Mouse (Mus musculus) lung, adult 10 weeks (tissue): ENCODE data around the gene Uqcrq. TPM values are rescaled to one million over a fixed set of nuclear protein-coding genes. Genes with fewer than 3 reads are reported as not detected.

Source experiments
- polyA plus RNA-seq: library from polyadenylated mRNA; stranded (reverse); fragments of 350-450 nt; fragmentation: Illumina TruSeq; extraction: RNeasy Lipid Tissue Mini Kit (QIAGEN cat#74804); gene quantifications from one replicate; pipeline ENCODE4 v1.2.3, GENCODE M21; 2014; ENCODE audit warnings: low read depth, low replicate concordance; ENCODE audit not compliant: insufficient read depth

Uqcrq gene
- polyA plus RNA-seq, result 315 TPM

GRCm38 (mm10) chr11:53430670-53431346, at the start of gene Uqcrq, which contains the start of gene Gdf9:
Uqcrq (minus strand) TSS chr11:53430831.
Gdf9 (plus strand) TSS chr11:53431023.

GRCm38 (mm10) chr11:53479783-53480301, 49.2 kb upstream of the Uqcrq start, which contains the start of the genes Gm9945 and Sowaha:
Gm9945 (plus strand) TSS chr11:53480166.
Sowaha (minus strand) TSS chr11:53480274.

DNA sequence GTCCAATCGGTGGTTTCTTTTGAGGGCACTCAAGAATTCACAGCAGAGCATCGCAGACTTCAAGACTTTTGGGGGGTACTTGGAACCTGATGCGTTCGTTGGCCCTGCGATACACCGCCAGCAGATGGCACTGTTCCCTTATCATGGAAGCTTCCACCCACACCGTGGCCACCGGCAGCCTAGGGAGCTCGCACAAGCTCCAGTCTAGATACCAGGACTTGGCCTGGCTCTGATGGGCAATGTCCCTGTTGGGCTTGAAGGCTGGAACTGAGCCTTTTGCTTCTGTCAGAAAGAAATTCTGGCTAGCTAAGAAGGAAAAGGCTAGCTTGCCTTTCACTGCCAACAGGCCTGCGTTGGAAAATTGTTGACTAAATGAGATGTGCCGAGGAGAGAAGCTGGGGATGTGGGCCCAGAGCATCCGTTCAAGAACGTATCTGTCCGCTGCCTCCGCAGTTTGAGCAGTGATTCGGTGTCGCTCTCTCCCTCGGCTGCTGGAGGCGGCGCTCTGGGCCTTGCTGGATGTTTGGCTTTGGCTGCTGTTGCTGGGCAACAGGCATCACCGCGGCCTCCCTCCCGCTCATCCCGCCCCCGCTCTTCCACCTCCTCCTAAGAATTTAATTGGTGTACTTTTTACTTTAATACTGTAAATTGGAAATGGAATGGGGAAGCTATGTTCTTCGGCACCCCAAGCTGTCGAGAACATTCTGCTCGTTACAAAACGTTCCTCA, 39.5 kb upstream of the Uqcrq start, which contains the start of gene Gm9837:
Gene Gm9837, minus strand, starts transcription at position 512 of the 728 bp plus-strand sequence.

GRCm38 (mm10) chr11:53456474-53457371, 26.1 kb upstream of the Uqcrq start, which contains the start of the genes Gm10447 and Shroom1:
Gm10447 (minus strand) TSS chr11:53457110.
Shroom1 (plus strand) TSS chr11:53457205.

DNA sequence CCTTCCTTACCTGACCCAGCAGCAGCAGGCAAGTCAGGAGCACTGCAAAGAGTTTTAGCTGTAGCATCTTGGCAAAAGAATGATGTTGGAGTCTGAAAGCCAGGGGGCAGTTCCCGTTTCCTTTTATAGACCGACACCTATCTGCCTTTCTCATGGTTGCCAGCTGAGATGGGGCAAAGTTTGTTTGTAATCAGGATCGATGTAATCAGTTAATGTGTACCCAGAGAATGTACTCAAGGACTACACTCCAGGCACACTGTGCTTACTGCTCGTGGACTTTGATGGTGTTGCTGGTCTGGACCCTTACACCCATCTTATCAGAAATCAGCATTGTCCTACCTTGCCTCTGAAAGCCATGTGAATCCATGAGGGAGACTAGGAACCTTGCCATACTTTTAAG, 7.6 kb downstream of the Uqcrq start, which contains the start of gene Leap2:
Gene Leap2, minus strand, starts transcription at position 135 of the 400 bp plus-strand sequence.

Other genes with a start within 250 kb of the Uqcrq start
- 51.9 TPM for gene Hspa4, start 130.4 kb downstream of the Uqcrq start, polyA plus RNA-seq
- 13.2 TPM for gene Zcchc10, start 106.2 kb downstream of the Uqcrq start, polyA plus RNA-seq
- 12.3 TPM for gene Aff4, start 80.0 kb downstream of the Uqcrq start, polyA plus RNA-seq
- not detected for gene Leap2, start 7.7 kb downstream of the Uqcrq start, polyA plus RNA-seq
- 1.0 TPM for gene Gdf9, start 192 bp upstream of the Uqcrq start, polyA plus RNA-seq
- gene Gm10447, start 26.3 kb upstream of the Uqcrq start, polyA plus RNA-seq, result not detected
- 0.87 TPM for gene Shroom1, start 26.4 kb upstream of the Uqcrq start, polyA plus RNA-seq
- not detected for gene Gm9837, start 39.6 kb upstream of the Uqcrq start, polyA plus RNA-seq
- gene Gm9945, start 49.3 kb upstream of the Uqcrq start, polyA plus RNA-seq, result not detected
- gene Sowaha, start 49.4 kb upstream of the Uqcrq start, polyA plus RNA-seq, result 0.29 TPM
- gene Sept8, start 88.4 kb upstream of the Uqcrq start, polyA plus RNA-seq, result 21.4 TPM
- 6.5 TPM for gene Kif3a, start 136.5 kb upstream of the Uqcrq start, polyA plus RNA-seq
- not detected for gene Il4, start 187.8 kb upstream of the Uqcrq start, polyA plus RNA-seq
- gene Il13, start 203.9 kb upstream of the Uqcrq start, polyA plus RNA-seq, result not detected